Mouse (Mus musculus): ENCODE results near the gene D130052B06Rik.

Gene D130052B06Rik

DNA sequence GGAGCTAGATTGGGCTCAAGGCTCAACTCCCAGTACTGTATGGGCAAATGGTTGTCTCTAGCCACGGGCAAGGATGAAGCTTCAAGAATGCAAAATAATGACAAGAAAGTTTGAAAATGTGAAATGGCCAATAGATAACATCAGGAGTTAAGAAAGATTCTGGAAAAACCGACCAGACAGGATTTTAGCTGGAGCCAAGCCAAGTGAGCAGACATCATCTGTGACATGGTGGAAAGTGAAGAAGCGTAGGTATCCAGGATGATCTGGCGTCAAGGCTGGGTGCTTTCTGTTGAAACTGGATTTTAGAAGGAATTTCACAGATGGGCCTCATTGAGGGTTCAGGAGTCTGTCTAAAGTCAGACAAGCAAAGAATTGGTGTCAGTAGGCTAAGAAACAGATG lies at the start of gene D130052B06Rik:
D130052B06Rik (plus strand) TSS at position 317 of the 400 bp plus-strand sequence.
- no peak for ATAC-seq (ENCODE audit: low TSS enrichment)

DNA sequence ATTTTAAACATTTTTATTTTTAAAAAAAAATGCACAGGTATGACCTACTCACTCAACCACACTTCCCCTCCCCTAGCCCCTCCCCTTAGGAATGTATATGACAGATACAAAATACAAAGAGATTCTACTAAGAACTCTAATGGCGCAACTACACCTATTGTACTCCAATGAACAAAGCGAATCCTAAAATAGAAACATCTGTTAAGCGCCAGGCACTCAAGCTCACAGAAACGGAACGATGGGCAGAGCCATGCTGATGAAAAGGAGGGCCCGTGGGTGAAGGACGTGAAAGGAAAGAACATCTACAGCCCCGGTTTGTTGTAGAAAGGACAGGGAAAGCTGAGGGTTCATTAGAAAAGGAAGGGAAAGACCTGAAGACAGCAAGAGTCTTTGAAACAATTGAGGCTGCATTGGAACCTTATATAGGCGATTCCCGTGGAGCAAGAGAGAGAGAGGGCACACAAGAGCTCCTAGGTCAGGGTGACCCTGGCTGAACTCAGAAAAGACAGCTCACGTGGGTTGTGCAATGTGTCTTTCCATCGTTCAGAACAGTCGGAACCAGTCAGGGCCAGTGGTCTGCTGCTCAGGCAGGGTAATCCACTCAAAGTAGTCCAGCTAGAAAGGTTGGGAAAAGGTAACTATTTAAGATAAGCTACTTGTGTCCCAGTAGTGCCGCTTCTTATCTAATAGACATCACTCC lies 48.1 kb upstream of the D130052B06Rik start:
- no peak for ATAC-seq (ENCODE audit: low TSS enrichment)

DNA sequence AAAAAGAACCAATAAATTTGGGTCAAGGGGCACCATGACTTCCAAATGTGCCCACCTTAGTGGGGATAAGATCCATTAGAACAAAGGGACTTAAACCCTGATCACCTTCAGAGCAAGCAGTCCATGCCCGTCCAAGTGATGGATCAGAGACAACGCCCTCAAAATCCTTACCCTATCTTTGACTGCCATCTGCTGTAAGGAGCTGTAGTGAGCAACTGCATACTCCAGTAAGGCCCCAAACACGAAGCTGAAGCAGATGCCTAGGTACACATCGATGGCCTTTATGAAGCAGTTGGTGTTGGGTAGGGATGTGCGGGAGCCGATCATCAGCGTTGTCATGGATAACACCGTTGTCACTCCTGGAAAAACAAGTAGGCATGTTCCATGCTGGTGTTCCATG lies 45.0 kb upstream of the D130052B06Rik start:
- ATAC-seq (ENCODE audit: low TSS enrichment), result peak; percentile 82

DNA sequence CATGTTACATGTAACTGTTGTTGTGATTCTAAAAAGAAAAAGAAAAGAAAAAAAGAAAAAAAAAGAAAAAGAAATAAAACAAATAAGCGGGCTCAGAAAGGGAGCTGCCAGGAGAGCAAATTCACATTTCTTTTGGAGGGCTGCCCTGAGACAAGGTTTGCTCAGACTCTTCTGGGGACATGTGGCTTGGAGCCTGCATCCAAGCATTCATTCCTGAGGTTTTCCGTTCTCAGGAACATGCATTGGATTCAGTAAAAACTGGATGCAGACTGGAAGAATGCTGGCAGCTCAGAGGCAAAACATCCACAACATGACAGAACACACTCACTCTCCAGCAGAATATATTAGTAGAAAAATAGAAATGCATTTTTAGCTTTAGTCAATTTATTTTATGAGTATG lies 35.2 kb upstream of the D130052B06Rik start:
- no peak for ATAC-seq (ENCODE audit: low TSS enrichment)

DNA sequence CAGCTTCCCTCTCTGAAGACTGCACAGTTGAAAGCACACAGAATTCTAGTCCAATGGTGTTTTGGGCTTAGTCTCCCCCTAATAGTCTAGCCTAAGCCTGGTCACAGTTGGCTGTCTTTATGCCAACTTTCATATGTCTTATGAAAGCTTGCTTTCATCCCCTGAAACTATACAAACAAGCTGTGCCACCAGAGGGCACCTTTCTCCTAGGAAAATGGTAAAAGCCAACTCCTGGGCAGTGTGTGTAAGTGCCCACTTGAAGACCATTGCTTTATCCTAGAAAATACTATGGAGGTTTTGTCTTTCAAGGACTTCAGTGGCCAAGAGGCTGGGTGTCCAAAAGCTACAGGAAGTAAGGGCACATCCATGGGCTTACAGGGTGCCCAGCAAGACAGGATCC lies 28.7 kb upstream of the D130052B06Rik start:
- peak; percentile 65; the same call in 1 of the 2 replicates for ATAC-seq (ENCODE audit: low TSS enrichment)

DNA sequence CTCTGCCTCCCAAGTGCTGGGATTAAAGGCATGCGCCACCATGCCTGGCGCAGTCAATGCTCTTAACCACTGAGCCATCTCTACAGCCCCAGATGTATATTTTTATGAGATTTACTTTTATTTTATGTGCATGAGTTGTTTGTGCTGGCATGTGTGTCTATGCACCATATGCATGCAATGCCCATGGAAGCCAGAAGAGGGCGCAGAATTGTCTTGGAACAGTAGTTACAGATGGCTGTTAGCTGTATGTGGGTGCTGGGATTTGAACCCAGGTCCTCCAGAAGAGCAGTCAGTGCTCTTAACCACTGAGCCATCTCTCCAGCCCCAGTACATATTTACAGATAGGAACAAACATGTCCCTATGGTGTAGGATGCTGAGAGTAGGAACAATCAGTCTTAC lies 24.2 kb upstream of the D130052B06Rik start:
- ATAC-seq (ENCODE audit: low TSS enrichment), result no peak

DNA sequence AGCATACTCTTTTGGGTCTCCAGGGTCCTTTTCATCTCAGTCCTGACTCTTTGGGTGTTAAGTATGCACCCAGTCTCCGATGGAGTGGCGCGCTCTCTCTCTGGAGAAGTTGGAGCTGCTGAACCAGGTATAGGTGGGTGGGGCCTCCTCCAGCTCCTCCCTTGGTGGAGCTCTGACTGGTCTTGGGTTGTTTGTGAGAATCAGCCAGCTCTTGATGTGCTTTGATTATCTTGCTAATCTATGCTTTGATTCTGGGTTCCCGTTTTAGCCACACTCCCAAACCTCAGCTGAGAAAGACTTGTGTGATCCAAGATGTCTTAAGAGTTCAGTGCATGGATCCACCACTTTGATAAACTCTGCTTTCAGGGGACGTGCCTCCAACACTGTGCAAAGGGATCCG lies 20.2 kb upstream of the D130052B06Rik start, which contains the start of gene Gabrp:
Gabrp (minus strand) TSS at position 101 of the 400 bp plus-strand sequence.
- no peak for ATAC-seq (ENCODE audit: low TSS enrichment)

DNA sequence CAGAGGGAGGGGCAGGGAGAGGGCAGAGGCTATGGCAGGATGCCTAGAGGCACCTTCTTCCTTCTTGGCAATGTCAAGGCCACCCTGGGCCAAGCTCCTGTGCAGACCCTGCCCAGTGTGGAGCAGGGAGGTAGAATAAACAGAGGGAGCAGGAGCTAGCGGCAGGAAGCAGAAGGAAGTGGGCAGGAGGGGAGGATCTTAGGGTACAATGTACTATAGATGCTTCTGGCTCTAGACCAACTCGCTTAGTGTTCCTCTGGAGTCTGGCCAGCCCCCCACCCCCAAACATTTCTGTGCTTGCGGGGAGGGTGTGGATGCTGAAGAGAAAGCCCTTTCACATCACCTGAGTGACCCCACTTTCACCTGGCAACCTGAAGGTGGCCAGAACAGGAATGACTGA lies 19.5 kb upstream of the D130052B06Rik start:
- ATAC-seq (ENCODE audit: low TSS enrichment), result no peak

DNA sequence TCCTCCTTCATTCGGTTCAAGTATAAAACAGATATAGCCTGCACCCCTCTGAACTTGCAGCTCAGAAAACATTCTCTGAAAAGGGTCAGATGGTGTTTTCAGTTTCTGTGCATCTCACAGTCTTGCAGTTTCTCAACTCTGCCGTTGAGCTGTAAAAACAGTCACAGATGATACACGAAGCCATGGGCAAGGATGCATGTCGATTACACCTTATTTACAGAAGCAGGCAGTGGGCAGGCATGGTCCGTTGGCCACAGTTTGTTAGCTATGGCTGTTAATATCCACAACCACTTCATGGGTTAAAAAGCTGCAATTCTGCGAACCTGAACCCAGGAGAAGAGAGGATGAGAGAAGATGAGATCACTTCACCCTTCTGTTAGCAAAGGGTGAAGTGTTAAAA lies 12.5 kb upstream of the D130052B06Rik start:
- no peak for ATAC-seq (ENCODE audit: low TSS enrichment)

DNA sequence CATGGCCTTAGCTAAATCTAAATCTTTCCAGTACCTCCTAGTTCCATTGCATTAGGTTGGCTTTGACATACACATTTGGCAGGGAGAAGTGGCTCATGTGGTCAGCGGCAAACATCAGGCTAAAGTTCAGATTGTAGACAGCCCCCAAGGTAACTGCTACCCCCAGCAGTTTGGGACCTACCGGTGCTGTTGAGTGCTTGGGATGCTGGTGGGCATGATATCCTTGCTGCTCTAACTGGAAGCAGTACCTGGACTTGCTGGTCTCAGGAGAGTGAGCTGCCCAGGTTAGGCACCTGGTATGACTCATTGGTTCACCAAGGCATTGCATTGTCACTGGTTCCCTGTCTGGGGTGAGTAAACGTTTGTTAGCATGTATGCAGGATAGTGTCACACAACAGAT lies 8.3 kb upstream of the D130052B06Rik start:
- no peak for ATAC-seq (ENCODE audit: low TSS enrichment)

DNA sequence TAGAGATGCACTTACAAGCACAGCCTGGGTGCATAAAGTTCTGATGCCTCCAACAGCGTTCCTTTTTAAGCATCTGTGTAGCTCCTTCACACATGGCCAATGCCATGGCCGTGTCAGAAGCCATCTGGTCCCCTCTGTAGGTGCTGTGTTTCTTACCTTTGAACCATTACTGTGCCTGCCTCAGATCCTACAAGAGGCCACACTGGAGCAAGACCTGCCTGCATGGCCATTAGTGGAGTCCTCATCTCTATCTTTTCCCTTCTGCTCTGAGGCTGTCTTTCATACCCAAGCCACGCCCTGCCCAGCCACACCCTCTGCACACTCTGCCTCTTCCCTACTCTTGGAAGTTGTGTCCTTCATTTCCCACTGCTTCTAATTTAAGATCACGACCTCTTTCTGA lies 6.3 kb upstream of the D130052B06Rik start:
- no peak for ATAC-seq (ENCODE audit: low TSS enrichment)

DNA sequence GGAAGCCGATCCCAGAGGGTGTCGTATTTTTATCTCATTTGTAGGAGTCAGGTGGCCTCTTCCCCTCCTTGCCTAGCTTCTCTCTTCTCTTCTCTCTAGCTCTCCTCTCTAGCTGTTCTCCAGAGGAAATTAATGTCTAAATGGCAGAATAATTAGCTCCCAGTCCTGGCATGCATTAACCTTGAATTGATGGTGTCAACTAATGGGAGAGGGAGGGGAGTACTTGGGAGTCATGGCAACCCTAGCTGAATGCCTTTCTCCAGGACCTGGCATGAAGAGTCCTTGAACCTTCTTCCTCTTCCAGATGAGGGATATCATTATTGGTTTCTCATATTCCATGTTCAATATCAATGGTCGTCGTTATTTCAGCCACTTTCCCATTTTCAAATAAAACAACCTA lies 2.4 kb upstream of the D130052B06Rik start:
- ATAC-seq (ENCODE audit: low TSS enrichment), result no peak

DNA sequence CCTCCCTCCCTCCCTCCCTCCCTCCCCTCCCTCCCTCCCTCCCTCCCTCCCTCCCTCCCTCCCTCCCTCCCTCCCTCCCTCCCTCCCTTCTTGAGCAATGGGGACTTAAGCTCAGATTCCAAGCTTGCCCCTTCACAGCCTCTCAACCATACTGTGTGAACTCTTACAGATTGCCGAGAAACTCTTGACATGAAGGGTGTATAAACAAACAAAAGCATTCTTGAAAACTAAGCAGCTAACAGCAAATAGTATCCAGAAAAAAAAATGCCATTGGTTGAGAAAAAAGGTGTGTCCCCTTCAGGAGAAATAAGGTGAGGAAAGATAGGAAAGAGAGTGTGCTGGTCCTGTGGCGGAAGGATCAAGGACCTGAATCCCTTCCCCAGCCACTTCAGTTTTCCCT lies 4.1 kb downstream of the D130052B06Rik start:
- no peak for ATAC-seq (ENCODE audit: low TSS enrichment)

DNA sequence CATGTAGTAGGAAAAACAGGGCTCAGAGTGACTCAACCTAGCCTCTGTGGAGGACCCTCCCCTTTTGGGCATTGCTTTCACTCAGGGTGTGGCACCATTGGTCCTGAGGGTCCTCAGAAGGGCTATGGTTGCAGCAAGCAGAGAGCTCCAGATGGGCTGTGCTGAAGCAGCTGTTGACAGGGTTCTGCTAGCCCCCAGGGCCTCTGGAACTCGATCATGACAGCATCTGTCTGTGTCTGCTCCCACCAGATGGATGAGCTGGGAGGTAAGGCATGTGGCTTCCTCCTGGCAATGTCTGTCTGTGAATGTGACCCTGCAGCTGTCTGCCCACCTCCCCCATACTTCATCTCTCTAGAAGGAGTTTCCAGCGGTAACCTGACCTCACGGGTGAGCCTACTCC lies 8.7 kb downstream of the D130052B06Rik start:
- ATAC-seq (ENCODE audit: low TSS enrichment), result no peak

DNA sequence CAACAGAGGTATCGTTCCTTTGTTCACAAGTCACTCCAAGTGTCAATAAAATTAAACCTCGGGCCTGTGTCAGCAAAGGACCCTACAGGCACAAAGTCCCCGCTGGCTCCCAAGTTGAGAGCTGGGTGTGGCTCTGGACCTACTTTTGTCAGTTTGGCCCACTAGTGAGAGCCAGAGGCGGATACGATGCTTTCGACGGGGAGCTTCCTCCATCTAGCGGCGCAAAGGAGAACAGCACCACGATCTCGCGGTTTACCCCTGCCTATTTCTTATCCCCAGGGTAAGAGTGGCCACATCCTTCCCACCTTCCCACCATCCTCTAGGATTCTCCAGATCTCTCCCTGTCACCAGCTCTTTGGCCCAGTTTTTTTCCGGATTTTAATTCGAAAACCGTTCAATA lies 15.1 kb downstream of the D130052B06Rik start:
- peak; percentile 91 for ATAC-seq (ENCODE audit: low TSS enrichment)

DNA sequence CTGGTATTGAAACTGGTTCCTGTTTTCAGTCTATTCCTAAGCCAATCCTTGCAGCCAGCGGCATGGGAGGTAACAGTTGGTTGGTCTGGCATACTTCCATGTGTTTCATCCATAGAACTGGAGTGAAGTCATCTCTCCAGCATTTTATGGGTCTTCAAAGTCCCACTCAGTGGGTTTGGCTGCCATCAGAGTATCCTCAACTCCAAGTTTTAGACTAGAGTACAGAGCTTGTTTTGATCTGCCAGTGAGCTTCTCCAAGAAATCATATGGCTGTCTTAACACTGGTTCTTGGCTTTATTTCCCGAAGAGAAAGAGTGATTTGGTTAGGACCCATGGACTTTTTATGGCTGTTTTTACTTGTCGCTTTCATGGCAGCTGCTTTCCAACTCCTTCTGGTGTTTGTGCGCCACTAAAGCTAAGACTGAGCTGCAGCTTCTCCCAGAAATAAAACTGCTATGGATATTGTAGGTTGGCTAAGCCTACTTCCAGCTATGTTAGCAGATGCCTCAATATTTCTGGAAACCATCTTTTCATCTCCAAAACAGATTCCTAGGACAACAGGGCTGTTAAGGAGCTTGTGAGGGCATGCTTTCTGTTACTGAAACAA lies 28.1 kb downstream of the D130052B06Rik start:
- ATAC-seq (ENCODE audit: low TSS enrichment), result peak; percentile 95

DNA sequence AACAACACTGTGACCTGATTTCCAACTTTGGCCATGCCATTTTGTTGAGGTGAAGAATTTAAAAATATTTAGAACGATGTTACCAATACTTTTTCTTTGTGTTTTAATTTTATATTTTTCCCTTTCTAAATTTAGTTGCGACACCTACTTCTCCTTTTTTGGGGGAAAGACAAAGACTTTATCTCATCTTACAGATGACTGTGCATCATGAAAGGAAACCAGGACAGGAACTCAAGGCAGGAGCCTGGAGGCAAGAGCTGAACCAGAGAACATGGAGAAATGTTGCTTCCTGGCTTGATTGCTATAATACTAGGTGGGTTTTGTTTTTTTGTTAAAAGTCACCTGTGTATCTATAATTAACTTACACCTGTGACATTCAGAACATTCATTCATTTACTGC lies 38.0 kb downstream of the D130052B06Rik start:
- no peak for ATAC-seq (ENCODE audit: low TSS enrichment)

DNA sequence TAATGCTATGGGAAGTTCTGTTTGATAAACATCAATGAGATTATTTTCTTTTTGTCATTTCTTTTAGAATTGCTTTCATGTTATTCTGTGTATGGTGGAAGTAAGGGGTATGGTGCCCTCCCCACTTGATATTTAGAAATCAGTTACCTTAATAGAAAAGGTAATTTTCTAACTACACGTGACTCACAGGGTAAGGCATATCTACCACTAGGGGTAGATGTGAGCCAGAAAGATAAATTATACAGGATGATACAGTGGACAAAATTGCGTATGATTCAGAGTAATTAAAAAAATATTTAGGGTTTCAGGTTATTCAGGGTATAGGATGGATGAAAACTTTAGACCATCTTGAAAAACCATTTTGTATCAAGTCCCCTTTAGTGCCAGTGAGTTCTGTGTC lies 50.3 kb downstream of the D130052B06Rik start:
- no peak for ATAC-seq (ENCODE audit: low TSS enrichment)

DNA sequence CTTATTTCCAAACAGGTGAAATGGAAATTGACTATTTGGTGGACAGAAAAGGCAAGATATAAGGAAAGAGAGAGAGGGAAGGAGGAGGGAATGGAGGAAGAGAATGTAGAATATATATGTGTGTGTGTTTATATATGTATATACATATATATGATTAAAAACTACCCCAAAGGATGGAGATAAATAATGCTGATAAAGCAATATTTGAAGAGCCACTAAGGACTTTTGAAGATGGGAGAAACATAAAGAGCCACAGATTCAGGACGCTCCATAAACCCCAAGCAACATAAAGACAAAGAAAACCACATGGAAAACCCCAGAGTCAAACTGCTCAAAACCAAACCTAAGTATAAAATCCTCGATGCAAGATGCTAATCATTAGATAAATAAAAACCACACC lies 55.4 kb downstream of the D130052B06Rik start:
- ATAC-seq (ENCODE audit: low TSS enrichment), result no peak

DNA sequence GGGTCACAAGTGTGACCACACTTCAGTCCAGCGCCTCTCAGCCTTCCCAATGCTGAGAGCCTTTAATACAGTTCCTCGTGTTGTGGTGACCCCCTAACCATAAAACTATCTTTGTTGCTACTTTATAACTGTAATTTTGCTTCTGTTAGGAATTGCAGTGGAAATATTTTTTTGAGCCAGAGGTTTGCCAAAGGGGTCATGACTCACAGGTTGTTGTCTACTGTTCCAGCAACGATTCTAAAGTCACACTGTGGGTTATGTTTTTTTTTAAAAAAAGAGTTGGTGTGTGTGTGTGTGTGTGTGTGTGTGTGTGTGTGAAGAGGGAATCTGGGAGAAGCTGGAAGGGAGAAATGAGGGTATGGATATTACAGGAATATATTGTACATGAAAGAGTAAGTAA lies 56.1 kb downstream of the D130052B06Rik start:
- ATAC-seq (ENCODE audit: low TSS enrichment), result no peak

DNA sequence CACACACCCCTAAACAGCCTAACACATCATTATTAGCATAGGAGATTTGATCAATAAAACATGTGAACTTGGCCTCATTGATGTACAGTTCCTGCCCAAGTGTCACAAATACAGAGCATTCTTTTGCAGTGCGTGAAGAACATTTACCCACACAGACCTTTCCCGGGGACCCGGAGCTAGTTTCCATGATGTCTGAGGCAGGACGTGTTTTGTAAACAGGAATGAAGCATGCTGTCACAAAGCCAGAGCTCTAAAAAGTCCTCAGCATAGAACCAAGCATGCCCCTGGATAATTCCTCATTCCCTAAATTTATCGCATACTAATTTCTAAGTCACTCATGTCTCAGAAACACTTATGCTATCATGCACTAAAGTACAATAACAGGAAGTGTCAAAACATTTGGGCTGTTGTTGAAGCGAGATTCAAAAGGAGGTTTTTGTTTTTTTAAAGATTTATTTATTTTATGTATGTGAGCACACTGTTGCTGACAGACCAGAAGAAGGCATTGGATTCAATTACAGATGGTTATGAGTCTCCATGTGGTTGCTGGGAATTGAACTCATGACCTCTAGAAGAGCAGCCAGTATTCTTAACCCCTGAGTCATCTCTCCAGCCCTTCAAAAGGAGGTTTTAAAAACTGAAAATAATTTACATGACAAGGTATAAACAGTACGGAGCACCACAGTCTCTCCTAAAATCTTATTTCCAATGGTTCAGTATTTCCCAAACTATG lies 56.9 kb downstream of the D130052B06Rik start:
- ATAC-seq (ENCODE audit: low TSS enrichment), result no peak

DNA sequence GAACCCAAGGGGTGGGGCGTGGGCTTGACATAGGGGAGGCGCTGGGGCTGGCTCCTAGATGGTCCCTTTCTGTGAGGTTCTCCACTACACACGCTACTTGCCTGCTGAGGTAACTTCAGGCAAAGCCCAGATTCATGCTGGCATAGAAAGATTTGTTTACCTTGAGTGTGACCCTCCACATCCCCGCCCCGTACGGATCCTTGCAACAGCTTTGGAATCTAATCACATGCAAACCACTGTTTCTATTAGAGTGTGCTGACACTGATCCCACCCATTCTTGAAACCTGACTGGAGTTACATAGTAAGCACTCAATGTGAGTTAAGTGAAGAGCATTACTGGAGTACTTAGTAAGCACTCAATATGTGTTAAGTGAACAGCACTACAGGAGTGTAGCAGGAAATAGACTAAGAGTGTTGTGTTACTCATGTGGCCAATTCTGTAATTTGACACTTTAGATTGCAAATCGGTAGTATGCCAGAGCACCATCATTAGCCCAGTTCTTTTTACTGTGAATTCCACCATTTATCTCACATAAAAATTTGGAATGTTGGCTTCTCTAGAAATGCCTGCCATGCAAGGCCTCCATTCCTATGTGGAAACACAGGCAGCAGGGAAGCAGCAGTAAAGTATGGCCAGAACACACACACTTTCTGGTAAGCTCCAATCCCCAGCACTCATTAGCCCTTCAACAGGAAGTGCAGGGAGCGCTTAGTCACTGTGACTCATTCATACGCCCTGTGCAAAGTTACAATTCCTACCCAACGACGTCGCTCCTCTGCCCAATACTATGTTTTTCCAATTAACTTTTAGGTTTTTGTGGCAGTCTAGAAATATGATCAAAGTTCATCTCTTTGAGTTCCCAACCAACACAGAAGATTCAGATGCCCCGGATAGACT lies 61.2 kb downstream of the D130052B06Rik start:
- no peak for ATAC-seq (ENCODE audit: low TSS enrichment)
